ENCODE assay signal across 9 mouse cellular contexts in genomic region chrX:12860168-12860567, GRCm38 (mm10).
DNase-seq lines count a peak whose midpoint lies in the region; ATAC-seq lines count a peak whose summit lies in the region.
"Had no signal": no experiment of that assay in that cellular context is flagged by ENCODE, and none has a peak within 500 bp of the region (broad histone marks: within the 10 kb centered on the region; RNA-seq: fewer than 3 reads in every experiment).

No protein-coding gene starts in this region.

- H3K4me3 ChIP-seq in heart, embryonic 15.5 days = no peak overlapping the region
- no peak overlapping the region for H3K4me3 ChIP-seq in neural tube, embryonic 15.5 days (replicated peaks)

- no peak for DNase-seq in heart, postnatal 36 days
- peak; percentile 73 for DNase-seq in ES-CJ7 (ENCODE audit: low read depth, low spot score)
- DNase-seq in adipocyte (ENCODE audit: low spot score) = peak; percentile 24
- DNase-seq in kidney, postnatal 10 days = peak; percentile 40
- no peak for DNase-seq in gastrocnemius, adult 8-10 months (ENCODE audit: low spot score in 2 of 2)
- DNase-seq: cerebellum, adult 9-10 months had no signal

- 0 out of 2 replicates have a peak overlapping the region, but pooled peaks have one; percentile 12 for H3K27ac ChIP-seq in heart, embryonic 15.5 days
- no peak overlapping the region for H3K27ac ChIP-seq in neural tube, embryonic 15.5 days (replicated peaks)

- no peak for ATAC-seq in heart, embryonic 15.5 days (replicated peaks; ENCODE audit: insufficient number of reproducible peaks, insufficient read depth, low FRiP score, low read depth)
- no peak for ATAC-seq in neural tube, embryonic 15.5 days (ENCODE audit: low FRiP score)
- ATAC-seq in activated CD4-positive, CD25-positive, alpha-beta regulatory T cell, adult 4 months = no peak

- H3K27me3 ChIP-seq in heart, embryonic 15.5 days = no peaks in the 10 kb centered on the region
- no peaks in the 10 kb centered on the region for H3K27me3 ChIP-seq in neural tube, embryonic 15.5 days (replicated peaks)

- no peak overlapping the region for H3K4me2 ChIP-seq in heart, embryonic 15.5 days
- H3K4me2 ChIP-seq in neural tube, embryonic 15.5 days = no peak overlapping the region

- H3K4me1 ChIP-seq in heart, embryonic 15.5 days (replicated peaks) = peaks cover 7% of the 10 kb centered on the region; the same call in 1 of the 2 replicates
- H3K4me1 ChIP-seq in neural tube, embryonic 15.5 days = peaks cover 8% of the 10 kb centered on the region; the same call in 1 of the 2 replicates

- WGBS in heart, embryonic 15.5 days = 58% methylated on average over 6 of the region's 6 CpGs
- 85% methylated on average over 6 of the region's 6 CpGs for WGBS in neural tube, embryonic 15.5 days

- no peaks in the 10 kb centered on the region for H3K36me3 ChIP-seq in heart, embryonic 15.5 days
- H3K36me3 ChIP-seq in neural tube, embryonic 15.5 days = no peaks in the 10 kb centered on the region

- intact Hi-C loops in heart, postnatal 36 days (cut with DNase I) = no loop called here

- no peaks in the 10 kb centered on the region for H3K9me3 ChIP-seq in heart, embryonic 15.5 days (replicated peaks)
- H3K9me3 ChIP-seq in neural tube, embryonic 15.5 days (replicated peaks) = no peaks in the 10 kb centered on the region

- no peak overlapping the region for H3K9ac ChIP-seq in heart, embryonic 15.5 days
- no peak overlapping the region for H3K9ac ChIP-seq in neural tube, embryonic 15.5 days (replicated peaks)

Comparison
In these comparisons a context has a peak if more than half of its experiments do, and no peak if none do; other contexts are left out.
1. DNase-seq: peak in ES-CJ7 (single experiment), adipocyte (single experiment) and kidney, postnatal 10 days (single experiment); none in heart, postnatal 36 days (0 of 2) and gastrocnemius, adult 8-10 months (0 of 2).